Mouse (Mus musculus) CD8-positive naive resting alpha-beta T cell, adult 2 months (primary cell): ENCODE data around the gene Rap1b.

Experiments used
- DNase-seq, 2 experiments: peaks; one replicate each; pipeline ENCODE4 v3.0.0; 2022; ENCODE audit warnings: low read depth in 2 of 2, low spot score in 2 of 2

Gene Rap1b

DNA sequence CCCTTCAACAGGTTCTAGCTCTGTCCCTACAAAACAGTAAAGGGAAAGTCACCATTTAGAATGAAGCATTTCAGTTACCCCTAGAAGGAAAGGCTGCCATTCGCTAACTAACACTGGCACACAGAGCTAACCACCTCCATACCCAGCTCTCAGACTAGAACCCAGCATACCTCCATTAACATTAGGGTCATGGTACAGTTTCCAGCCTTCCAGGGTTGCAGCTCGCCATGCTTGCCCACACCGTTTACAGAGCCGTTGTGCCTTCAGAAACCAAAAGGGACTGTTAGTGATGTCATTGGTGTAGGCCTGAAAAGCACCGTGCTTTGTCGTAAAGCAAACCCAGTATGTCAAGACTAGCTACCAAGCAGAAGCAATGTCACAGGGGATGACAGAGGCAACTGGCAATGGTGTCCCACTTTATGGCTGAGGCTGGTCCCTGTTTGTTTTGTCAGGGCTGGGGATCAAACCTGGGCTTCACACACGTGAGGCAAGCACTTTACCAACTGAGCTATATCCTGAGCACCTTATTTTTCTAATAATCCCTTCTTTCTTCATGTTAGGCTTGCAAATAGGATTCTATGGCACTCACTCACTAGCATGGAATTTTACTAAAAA, 72.6 kb downstream of the Rap1b start:
- no peak for DNase-seq

DNA sequence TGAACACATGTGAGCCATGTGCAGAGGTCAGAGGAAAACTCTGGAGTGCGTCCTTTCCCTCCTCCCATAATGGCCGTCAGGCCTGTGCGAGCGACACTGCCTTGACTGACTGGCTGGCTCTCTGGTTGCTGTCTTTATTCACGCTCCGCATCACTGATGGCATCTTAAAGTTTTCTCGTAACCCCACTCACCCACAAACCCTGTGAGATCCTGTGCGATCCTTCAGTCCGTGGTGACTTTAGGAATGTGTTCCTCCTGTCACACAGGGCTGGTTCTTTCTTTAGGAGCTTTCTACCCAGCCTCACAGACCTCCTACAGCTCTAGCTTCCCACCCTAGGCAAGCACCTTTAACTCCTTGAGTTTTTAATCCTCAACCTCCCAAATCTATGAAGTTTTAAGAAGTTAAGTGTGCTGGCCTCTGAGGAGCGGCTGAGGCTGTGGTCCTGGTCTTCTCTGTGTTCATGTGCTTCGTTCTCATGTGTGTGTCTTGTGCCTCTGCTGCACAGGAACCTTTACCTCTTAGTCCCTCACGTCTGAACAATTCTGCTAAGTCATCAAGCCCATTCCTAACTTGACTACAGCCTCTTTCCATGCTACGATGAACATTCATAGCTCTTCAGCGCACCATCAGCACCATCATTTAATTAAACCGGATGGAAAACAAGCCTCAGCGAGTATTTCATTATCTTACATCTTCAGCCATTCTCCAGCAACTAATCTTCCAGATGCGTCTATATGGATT, 73.3 kb downstream of the Rap1b start:
- no peak for DNase-seq

DNA sequence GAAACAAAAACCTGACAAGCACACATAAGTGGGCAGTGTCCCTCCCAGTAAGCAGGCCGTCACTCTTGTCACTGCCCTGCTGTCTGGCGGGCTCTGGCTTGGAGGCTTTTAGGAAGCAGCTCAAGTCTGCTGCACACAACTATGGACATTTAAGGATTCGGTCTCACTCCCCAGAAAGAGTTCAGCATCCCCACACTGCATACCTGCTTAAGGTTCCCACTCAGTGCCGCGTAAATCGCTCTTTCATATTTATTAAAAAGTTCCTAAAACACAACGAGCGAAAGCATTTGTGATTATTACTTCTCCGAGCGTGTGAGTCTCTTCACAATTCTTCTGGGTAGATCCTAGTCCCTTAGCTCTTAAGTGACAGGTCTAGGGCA, 74.7 kb downstream of the Rap1b start:
- DNase-seq: no peak

DNA sequence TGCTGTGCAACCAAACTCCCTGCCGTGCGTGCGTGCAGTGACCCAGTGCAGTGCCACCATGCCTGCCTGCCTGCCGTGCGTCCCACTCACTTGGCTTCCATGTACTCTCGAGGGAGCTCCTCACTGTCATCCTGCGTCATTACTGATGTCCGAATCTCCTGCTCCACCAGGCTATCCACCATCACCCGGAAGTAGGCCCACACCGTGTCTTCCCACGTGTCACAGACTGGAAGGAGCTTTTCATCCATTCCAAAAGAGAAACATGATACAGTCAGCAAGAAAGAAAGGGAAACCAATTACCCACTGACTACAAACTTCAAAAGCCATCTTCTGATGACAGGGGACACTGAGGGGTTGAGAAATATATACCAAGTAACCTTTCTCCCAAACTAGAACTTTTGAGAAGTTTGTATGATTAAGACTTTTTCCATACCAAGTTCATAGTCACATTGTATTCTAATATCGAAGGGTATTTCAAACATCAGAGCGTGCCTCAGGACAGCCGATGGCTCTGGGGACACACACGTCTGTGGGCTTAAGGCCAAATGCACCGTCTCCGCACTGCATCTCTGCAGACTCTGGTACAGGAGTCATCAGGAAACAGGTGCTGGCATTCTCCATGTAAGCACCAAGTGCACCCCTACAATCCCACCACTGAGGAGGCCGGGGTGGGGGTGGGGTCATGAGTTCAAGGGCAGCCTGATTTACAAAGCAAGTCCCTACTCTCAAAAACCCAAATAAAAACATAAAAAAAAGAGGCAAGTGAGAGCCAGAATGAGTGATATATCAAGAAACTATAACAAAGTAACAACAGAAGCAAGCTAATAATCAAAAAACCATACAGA, 75.3 kb downstream of the Rap1b start:
- no peak for DNase-seq

DNA sequence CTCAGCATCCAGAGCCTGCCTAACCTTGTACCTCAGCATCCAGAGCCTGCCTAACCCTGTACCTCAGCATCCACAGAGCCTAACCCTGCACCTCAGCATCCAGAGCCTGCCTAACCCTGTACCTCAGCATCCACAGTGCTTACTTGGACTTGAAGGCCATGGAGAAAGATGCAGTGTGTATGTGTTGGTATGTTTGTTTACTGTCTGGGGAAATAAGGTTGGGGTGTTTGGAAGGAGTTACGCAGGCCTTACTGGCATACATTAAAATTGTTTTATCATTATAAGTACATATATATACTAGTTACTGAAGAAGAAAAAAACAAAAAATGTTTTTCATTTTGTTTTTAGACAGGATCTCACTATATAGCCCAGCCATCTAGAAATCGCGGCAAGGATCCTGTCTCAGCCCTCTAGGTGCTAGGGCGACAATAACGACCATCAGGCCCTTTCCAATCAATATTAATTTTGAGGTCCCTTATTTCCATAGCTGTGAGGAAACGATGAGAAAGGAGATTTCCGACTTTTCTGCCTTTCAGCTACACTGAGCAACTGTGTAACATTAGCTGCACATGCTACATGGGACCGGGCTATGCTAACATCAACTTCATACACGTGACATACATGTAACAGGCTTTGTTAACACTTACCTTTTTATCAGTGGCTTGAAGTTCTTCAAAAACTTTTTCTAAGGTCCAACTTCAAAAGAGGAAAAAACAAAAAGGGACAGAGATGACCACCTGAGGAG, 76.1 kb downstream of the Rap1b start:
- no peak for DNase-seq

DNA sequence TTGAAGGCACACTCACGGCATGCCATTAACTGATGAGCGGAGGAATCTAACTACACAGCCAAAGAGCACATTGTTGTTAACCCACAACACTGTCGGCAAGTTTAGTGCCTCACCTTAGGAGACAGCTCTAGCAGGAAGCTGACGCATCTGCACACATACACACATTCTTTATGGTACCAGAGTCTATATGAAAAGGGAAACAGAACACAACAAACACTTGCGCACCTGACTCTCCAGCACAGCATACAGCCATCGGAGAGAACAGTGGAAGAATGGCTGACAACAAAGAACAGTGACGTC, 77.7 kb downstream of the Rap1b start:
- no peak for DNase-seq

DNA sequence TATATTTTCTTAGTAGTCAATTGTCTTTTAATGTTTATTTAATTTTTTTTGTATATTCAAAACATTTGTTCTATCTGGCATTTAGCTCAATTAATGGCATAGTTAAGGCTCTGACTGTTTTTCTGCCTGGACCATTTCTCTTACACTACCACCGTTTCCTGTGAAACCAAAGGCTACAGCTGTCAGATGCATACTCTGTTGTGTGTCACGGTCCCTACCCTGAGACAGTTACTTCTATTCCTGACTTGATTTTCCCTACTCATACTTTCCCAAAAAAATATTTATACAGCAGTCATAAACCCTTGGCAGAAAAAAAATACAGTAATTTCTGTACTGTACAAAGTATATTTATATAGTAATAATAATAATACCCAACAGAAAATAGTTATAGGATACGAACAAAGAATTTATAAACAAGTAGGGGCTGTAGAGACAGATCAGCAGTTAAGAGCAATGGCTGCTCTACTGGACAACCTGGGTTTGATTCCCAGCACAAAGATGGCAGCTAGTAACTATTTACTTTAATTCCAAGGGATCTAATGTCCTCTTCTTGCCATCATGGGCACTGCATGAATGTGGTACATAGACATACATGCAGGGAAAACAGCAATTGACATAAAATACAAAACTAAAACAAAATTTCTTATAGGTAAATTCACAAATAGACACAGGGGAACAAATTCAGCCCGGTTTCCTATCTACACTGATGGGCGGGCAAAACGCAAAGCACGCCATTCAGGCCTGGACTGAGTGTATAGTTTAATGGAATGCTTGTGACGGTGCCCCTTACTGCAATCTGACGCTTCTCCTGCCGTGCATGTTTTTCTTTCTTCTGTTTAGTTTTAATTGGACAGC, 78.3 kb downstream of the Rap1b start:
- DNase-seq: no peak

DNA sequence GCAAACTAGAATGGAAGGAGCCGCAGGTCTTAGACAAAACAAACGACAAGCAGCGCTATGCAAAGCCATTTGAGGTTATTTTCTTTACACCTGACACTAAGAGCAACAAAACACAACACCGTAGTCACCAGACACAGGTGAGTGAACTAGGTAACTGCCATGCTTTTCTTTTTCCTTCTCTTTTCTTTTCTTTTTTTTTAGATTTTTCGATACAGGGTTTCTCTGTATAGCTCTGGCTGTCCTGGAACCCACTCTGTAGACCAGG, 79.0 kb downstream of the Rap1b start:
- no peak for DNase-seq

DNA sequence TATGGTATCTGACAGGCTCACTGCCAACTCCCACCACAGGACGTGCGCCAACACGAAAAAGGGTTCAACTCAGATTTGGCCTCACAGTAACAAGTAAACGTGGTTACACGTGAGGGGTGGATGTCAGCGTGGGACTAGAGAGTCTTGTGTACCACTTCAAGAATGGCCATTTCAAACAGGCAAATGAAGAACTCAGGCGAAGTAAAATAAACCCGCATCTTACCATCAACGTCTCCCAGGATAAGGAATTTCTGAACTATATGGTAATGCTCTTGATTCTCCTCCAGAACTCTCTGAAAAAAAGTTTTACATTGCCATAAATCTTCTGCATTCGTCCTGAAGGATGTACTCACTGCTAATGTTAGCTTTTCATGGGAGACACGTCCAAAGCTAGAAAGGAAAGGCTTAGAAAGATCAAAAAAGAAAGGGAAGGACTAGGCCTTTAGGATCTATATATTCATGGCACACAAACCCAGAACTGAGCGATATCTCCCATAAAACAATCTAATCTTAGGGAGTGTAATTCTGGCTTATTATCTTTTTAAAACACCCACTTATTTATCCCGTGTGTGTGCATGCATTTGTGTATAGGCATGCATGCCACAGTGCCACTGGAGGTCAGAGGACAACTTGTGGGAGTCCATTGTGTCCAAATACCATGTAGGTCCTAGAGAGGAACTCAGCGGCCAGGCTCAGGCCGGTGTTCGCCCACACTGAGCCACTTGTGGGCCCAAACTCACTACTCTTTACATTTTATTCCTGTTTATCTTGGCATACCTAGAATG, 79.5 kb downstream of the Rap1b start:
- no peak for DNase-seq

DNA sequence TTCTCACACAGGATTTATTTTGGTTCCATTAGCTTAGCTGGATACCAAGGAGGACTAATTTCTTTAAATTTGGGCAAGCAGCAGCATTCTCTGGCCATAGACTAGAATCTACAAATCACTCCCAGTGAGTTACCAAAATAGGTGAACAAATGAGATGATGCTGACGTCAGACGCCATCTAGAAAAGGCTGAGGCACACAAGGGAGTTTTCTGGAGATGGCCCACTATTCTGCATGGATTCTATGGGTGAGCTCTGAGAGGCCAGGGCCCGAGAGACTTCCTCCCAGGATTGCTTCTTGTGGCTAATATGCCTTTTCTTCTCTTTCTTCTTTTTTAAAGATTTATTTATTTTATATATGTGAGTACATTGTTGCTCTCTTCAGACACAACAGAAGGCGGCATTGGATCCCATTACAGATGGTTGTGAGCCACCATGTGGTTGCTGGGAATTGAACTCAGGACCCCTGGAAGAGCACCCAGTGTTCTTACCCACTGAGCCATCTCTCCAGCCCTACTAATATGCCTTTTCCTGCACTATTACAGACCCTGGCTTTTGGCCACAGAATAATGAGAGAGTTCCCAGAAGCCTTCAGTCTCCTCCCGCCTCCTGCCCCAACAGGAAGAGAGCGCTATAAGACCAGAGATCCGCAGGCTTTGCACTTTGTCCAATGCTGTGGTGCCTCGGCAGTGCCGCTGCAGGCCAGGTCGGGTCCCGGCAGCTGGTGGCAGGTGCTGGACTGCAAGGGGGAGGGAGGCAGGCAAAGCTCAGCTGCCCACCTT, 80.5 kb downstream of the Rap1b start:
- no peak for DNase-seq

DNA sequence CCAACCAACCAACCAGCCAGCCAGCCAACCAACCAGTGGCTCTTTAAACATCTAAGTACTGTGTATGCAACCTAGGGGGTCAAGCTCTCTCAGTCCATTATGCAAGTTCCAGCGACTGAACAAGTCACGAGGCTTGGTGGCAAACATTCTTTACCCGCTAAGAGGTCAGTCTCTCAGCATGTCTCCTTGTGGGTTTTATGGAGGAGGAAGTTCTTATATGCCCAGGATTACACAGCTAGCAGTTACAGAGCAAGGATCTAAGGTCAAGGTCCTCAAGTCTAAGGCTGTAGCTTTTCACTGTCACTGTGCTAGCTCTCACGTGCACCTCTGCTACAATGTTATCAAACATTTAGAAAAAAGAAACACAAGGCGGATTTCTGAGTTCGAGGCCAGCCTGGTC, 81.2 kb downstream of the Rap1b start:
- no peak for DNase-seq
